Mouse (Mus musculus) heart, embryonic 12.5 days (tissue): ENCODE measurements around the gene Ina. TPM values are rescaled to one million over a fixed set of nuclear protein-coding genes. Genes with fewer than 3 reads are reported as not detected.
A peak's percentile ranks its signal among the peaks of the same experiment; 100 is the strongest.

ENCODE experiments used
- ATAC-seq: fragments of 200-750 bp; cut with Nextera tagmentation; 2 replicates; pipeline ENCODE4 v1.8.0; 2017; ENCODE audit warnings: moderate TSS enrichment, moderate library complexity; ENCODE audit not compliant: insufficient number of reproducible peaks, low FRiP score
- H3K27ac ChIP-seq: fragments of 300-500 bp; sonication (generic); 2 replicates; pipeline ENCODE4 v1.5.1; 2016; ENCODE audit warnings: mild to moderate bottlenecking, moderate library complexity; ENCODE audit not compliant: poor library complexity, severe bottlenecking
- H3K27me3 ChIP-seq: fragments of 300-500 bp; sonication (generic); replicated peaks from 2 replicates; pipeline ENCODE4 v1.6.1; 2016; ENCODE audit warnings: mild to moderate bottlenecking, moderate library complexity
- H3K36me3 ChIP-seq: fragments of 300-500 bp; sonication (generic); 2 replicates; pipeline ENCODE4 v1.6.1; 2016; ENCODE audit warnings: mild to moderate bottlenecking, moderate library complexity
- H3K4me1 ChIP-seq: fragments of 300-500 bp; sonication (generic); replicated peaks from 2 replicates; pipeline ENCODE4 v1.6.1; 2016; ENCODE audit warnings: mild to moderate bottlenecking
- H3K4me2 ChIP-seq: fragments of 300-500 bp; sonication (generic); 2 replicates; pipeline ENCODE4 v1.6.1; 2016; ENCODE audit warnings: mild to moderate bottlenecking, moderate library complexity
- H3K4me3 ChIP-seq: fragments of 300-500 bp; sonication (generic); 2 replicates; pipeline ENCODE4 v1.5.1; 2016; ENCODE audit warnings: mild to moderate bottlenecking
- H3K9ac ChIP-seq: fragments of 300-500 bp; sonication (generic); 2 replicates; pipeline ENCODE4 v1.6.1; 2016; ENCODE audit warnings: mild to moderate bottlenecking, moderate library complexity
- H3K9me3 ChIP-seq: fragments of 300-500 bp; sonication (generic); replicated peaks from 2 replicates; pipeline ENCODE4 v1.6.1; 2016; ENCODE audit warnings: mild to moderate bottlenecking, moderate library complexity
- WGBS: fragments of 180-500 bp; shearing (Covaris S2); methylation state at CpG from one replicate; pipeline ENCODE4 v1.1.7; 2016; 5-methylcytosine and 5-hydroxymethylcytosine counted together
- polyA plus RNA-seq: library from polyadenylated mRNA; unstranded; fragments of >200 nt; fragmentation: Nextera tagmentation; extraction: Ambion mirVana; gene quantifications from 2 replicates; pipeline ENCODE4 v1.2.1, GENCODE M21; 2016

The Ina gene
- 0.24 and 0.86 TPM in 2 replicates for polyA plus RNA-seq

DNA sequence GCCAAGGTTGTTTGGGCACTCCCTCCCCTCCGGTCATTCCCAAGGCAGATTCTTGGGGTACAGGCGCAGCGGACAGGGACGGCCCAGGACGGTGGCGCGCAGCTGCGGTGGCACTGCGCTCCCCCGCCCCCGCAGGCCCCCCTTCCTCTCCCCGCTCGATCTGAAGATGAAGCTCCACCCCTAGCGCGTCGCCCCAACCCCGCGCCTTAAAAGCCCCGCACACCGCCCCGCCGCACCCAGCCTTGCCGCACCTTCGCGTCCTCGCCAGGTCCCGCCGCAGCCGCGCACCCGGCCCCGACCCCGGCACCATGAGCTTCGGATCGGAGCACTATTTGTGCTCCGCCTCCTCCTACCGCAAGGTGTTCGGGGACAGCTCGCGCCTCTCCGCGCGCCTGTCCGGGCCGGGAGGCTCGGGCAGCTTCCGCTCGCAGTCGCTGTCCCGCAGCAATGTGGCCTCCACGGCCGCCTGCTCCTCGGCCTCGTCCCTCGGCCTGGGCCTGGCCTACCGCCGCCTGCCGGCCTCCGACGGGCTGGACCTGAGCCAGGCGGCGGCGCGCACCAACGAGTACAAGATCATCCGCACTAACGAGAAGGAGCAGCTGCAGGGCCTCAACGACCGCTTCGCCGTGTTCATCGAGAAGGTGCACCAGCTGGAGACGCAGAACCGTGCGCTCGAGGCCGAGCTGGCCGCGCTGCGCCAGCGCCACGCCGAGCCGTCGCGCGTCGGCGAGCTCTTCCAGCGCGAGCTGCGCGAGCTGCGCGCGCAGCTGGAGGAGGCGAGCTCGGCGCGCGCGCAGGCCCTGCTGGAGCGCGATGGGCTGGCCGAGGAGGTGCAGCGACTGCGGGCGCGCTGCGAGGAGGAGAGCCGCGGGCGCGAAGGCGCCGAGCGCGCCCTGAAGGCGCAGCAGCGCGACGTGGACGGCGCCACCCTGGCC, at the start of gene Ina, which contains the start of gene Nt5c2:
Gene Ina, plus strand, starts transcription at position 252 of the 935 bp plus-strand sequence.
Gene Nt5c2, minus strand, starts transcription at position 707 of the 935 bp plus-strand sequence.
- H3K36me3 ChIP-seq, result no peaks in the 10 kb centered on the region
- no peak within 1 kb of the TSS for H3K27ac ChIP-seq
- ATAC-seq, result peak; percentile 55
- peak within 1 kb of the TSS; percentile 39 for H3K4me3 ChIP-seq
- H3K4me2 ChIP-seq, result peak within 1 kb of the TSS; percentile 82
- under 1% methylated on average over 124 of the region's 124 CpGs for WGBS
- peaks cover 84% of the 10 kb centered on the region for H3K27me3 ChIP-seq
- H3K9ac ChIP-seq, result no peak within 1 kb of the TSS
- H3K4me1 ChIP-seq, result peaks cover 19% of the 10 kb centered on the region
- H3K9me3 ChIP-seq, result no peaks in the 10 kb centered on the region

- Histone ChIP-seq H3K4me1 (peaks cover 25% of the 10 kb centered on the region), H3K27ac (no peak overlapping the region), H3K4me2 (no peak overlapping the region), H3K36me3 (no peaks in the 10 kb centered on the region), H3K4me3 (no peak overlapping the region), H3K27me3 (no peaks in the 10 kb centered on the region), H3K9me3 (no peaks in the 10 kb centered on the region), H3K9ac (no peak overlapping the region)
- ATAC-seq, result no peak
Observed at GRCm38 (mm10) chr19:46965496-46965895, 49.0 kb upstream of the Ina start.

DNA sequence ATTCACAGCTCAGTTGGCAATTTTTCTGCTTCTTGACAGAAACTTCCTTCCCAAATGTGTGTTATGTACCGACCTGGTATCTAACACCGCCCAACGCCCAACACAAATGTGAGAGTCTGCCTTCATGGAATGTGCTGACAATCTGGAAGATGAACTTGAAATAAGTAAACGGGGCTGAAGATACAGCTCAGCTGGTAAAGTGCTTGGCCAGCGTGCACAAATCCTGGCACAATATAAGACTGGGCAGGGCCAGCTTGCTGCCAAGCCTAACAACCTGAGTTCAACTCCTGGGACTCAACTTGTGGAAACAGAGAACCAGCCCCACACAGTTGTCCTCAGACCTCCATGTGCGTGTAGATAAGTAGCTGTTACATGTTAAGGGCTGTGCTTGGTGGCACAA, 48.2 kb upstream of the Ina start:
- H3K4me3 ChIP-seq, result no peak overlapping the region
- 84% methylated on average over 6 of the region's 6 CpGs for WGBS
- no peak for ATAC-seq
- H3K4me2 ChIP-seq, result no peak overlapping the region
- H3K4me1 ChIP-seq, result peaks cover 25% of the 10 kb centered on the region
- H3K27me3 ChIP-seq, result no peaks in the 10 kb centered on the region
- H3K9ac ChIP-seq, result no peak overlapping the region
- no peaks in the 10 kb centered on the region for H3K9me3 ChIP-seq
- H3K27ac ChIP-seq, result no peak overlapping the region
- H3K36me3 ChIP-seq, result no peaks in the 10 kb centered on the region

- no peaks in the 10 kb centered on the region for H3K36me3 ChIP-seq
- no peak overlapping the region for H3K4me3 ChIP-seq
- H3K4me1 ChIP-seq, result peaks cover 38% of the 10 kb centered on the region
- no peak overlapping the region for H3K27ac ChIP-seq
- WGBS, result 57% methylated on average over 4 of the region's 4 CpGs
- H3K4me2 ChIP-seq, result no peak overlapping the region
- no peak overlapping the region for H3K9ac ChIP-seq
- no peaks in the 10 kb centered on the region for H3K27me3 ChIP-seq
- ATAC-seq, result no peak
- H3K9me3 ChIP-seq, result no peaks in the 10 kb centered on the region
Observed at GRCm38 (mm10) chr19:46967861-46968260, 46.6 kb upstream of the Ina start.

GRCm38 (mm10) chr19:46968833-46969232, 45.7 kb upstream of the Ina start:
- ATAC-seq, result no peak
- Histone ChIP-seq H3K4me3 (no peak overlapping the region), H3K27me3 (no peaks in the 10 kb centered on the region), H3K9ac (no peak overlapping the region), H3K36me3 (no peaks in the 10 kb centered on the region), H3K4me1 (peaks cover 42% of the 10 kb centered on the region), H3K27ac (peak overlapping the region; percentile 75; the same call in 1 of the 2 replicates), H3K4me2 (no peak overlapping the region), H3K9me3 (no peaks in the 10 kb centered on the region)
- 62% methylated on average over 5 of the region's 5 CpGs for WGBS

- ATAC-seq, result no peak
- Histone ChIP-seq H3K9ac (no peak overlapping the region), H3K4me3 (no peak overlapping the region), H3K4me1 (peaks cover 42% of the 10 kb centered on the region), H3K27ac (peak overlapping the region; percentile 75), H3K36me3 (no peaks in the 10 kb centered on the region), H3K9me3 (no peaks in the 10 kb centered on the region), H3K27me3 (no peaks in the 10 kb centered on the region), H3K4me2 (peak overlapping the region; percentile 18)
- WGBS, result 59% methylated on average over 22 of the region's 22 CpGs
Observed at GRCm38 (mm10) chr19:46969286-46969985, 45.1 kb upstream of the Ina start.

DNA sequence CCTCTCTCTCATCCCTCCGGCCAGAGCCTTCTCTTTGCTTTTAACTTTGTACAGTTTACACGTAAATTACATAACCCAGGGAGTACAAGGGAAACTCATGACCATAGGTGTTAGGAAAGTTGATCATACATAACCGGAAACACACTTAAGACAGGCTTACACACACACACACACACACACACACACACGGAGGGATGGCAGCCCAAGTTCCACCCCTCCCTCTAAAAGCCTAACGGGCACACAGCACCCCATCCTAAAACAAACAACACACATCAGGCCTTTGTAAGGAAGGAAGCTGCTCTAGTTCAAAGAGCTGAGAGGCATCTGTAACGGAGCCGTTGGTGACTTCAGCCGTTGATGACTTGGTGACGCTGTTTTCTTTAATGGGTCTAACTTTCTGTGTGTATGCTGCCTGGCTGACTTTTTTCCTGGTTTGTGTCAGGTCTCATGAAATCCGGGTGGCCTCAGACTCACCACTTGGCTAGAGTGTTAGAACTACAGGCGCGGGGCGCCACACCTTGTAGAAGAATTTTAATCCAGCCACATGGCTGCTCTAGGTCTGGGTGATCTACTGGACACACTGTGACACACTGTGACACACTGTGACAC, 44.3 kb upstream of the Ina start:
- Histone ChIP-seq H3K36me3 (no peaks in the 10 kb centered on the region), H3K4me1 (peaks cover 47% of the 10 kb centered on the region), H3K4me3 (no peak overlapping the region), H3K9ac (0 out of 2 replicates have a peak overlapping the region, but pooled peaks have one; percentile 31), H3K4me2 (0 out of 2 replicates have a peak overlapping the region, but pooled peaks have one; percentile 18), H3K27ac (peak overlapping the region; percentile 75), H3K27me3 (no peaks in the 10 kb centered on the region), H3K9me3 (no peaks in the 10 kb centered on the region)
- ATAC-seq, result peak; percentile 15; the same call in 1 of the 2 replicates
- WGBS, result 46% methylated on average over 13 of the region's 13 CpGs

- WGBS, result 80% methylated on average over 8 of the region's 8 CpGs
- Histone ChIP-seq H3K4me3 (no peak overlapping the region), H3K9ac (no peak overlapping the region), H3K4me1 (peaks cover 54% of the 10 kb centered on the region), H3K27me3 (no peaks in the 10 kb centered on the region), H3K4me2 (no peak overlapping the region), H3K27ac (peak overlapping the region; percentile 40; the same call in 1 of the 2 replicates), H3K9me3 (no peaks in the 10 kb centered on the region), H3K36me3 (no peaks in the 10 kb centered on the region)
- ATAC-seq, result no peak
Observed at GRCm38 (mm10) chr19:46971051-46971689, 43.3 kb upstream of the Ina start.

GRCm38 (mm10) chr19:46971712-46972111, 42.8 kb upstream of the Ina start:
- H3K9me3 ChIP-seq, result no peaks in the 10 kb centered on the region
- WGBS, result 68% methylated on average over 9 of the region's 9 CpGs
- no peak for ATAC-seq
- no peaks in the 10 kb centered on the region for H3K27me3 ChIP-seq
- H3K27ac ChIP-seq, result 0 out of 2 replicates have a peak overlapping the region, but pooled peaks have one; percentile 40
- no peak overlapping the region for H3K4me3 ChIP-seq
- no peak overlapping the region for H3K4me2 ChIP-seq
- no peaks in the 10 kb centered on the region for H3K36me3 ChIP-seq
- peaks cover 56% of the 10 kb centered on the region for H3K4me1 ChIP-seq
- no peak overlapping the region for H3K9ac ChIP-seq

DNA sequence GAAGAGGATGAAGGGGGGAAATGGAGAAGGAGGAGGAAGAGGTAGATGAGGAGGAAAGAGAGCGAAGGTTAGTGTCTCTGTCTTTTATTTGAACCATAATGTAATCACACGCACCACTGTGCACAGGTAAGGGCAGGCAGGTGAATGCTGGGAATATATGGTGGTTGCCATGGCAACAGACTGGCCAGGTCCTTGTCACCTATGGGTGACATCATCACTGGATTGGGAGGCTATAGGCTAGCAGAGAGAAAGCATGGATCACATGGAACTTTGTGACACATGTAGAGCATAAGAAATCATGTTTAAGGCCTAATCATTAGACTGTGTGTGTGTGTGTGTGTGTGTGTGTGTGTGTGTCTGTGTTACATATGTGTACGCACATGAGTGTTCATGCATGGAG, 42.3 kb upstream of the Ina start:
- no peak for ATAC-seq
- Histone ChIP-seq H3K27me3 (no peaks in the 10 kb centered on the region), H3K4me2 (no peak overlapping the region), H3K4me3 (no peak overlapping the region), H3K9me3 (no peaks in the 10 kb centered on the region), H3K4me1 (peaks cover 56% of the 10 kb centered on the region), H3K27ac (0 out of 2 replicates have a peak overlapping the region, but pooled peaks have one; percentile 12), H3K9ac (no peak overlapping the region), H3K36me3 (no peaks in the 10 kb centered on the region)
- 96% methylated on average over 3 of the region's 3 CpGs for WGBS
